Mouse (Mus musculus) megakaryocyte, embryonic 14.5 days (primary cell): ENCODE measurements around the gene Scfd2.

Experiments
- FLI1 ChIP-seq: IDR thresholded peaks from 2 replicates; pipeline ENCODE4 v1.6.1; 2012; ENCODE audit warnings: low read length, inconsistent platforms, mixed read lengths
- GATA1 ChIP-seq: IDR thresholded peaks from 3 replicates; pipeline ENCODE4 v1.6.1; 2012; ENCODE audit warnings: mixed read lengths, low read length, inconsistent platforms, borderline replicate concordance

- TF ChIP-seq GATA1 = no peak
- TF ChIP-seq FLI1 = no peak
Observed at GRCm38 (mm10) chr5:74211346-74211745, 320.2 kb downstream of the Scfd2 start.
